Mouse (Mus musculus) erythroblast, embryonic 14.5 days (primary cell): ENCODE data around the gene Car10.

Experiments used
- GATA1 ChIP-seq: IDR thresholded peaks from 2 replicates; pipeline ENCODE4 v1.6.1; 2012; ENCODE audit warnings: low read length, inconsistent platforms, mixed read lengths
- TAL1 ChIP-seq: IDR thresholded peaks from 3 replicates; pipeline ENCODE4 v1.6.1; 2012; ENCODE audit warnings: low read length, inconsistent platforms, mixed read lengths

GRCm38 (mm10) chr11:93599755-93600154 is 501.9 kb downstream of the Car10 start:
- TF ChIP-seq GATA1 (no peak), TAL1 (no peak)
